Mouse (Mus musculus) heart, adult 9 months (tissue): ENCODE measurements around the gene Iqcg.

Source experiments
- DNase-seq, 2 experiments: peaks; one replicate each; pipeline ENCODE4 v3.0.0; 2022; ENCODE audit warnings: low spot score in 2 of 2

The Iqcg gene

GRCm38 (mm10) chr16:33053141-33053540, 2.9 kb downstream of the Iqcg start:
- DNase-seq, result no peak

- no peak for DNase-seq
Observed at GRCm38 (mm10) chr16:33049809-33050208, 6.2 kb downstream of the Iqcg start.

GRCm38 (mm10) chr16:33048686-33049085, 7.3 kb downstream of the Iqcg start:
- DNase-seq, result no peak

- DNase-seq, result no peak
Observed at GRCm38 (mm10) chr16:33048004-33048403, 8.0 kb downstream of the Iqcg start.

- no peak for DNase-seq
Observed at GRCm38 (mm10) chr16:33043268-33043667, 12.8 kb downstream of the Iqcg start.

- DNase-seq, result no peak
Observed at GRCm38 (mm10) chr16:33042682-33043081, 13.3 kb downstream of the Iqcg start.

- DNase-seq, result no peak
Observed at GRCm38 (mm10) chr16:33036006-33036405, 20.0 kb downstream of the Iqcg start.

GRCm38 (mm10) chr16:33026357-33026756, 29.7 kb downstream of the Iqcg start:
- no peak for DNase-seq

- DNase-seq, result no peak
Observed at GRCm38 (mm10) chr16:33024456-33025104, 31.4 kb downstream of the Iqcg start.

GRCm38 (mm10) chr16:33023750-33024149, 32.3 kb downstream of the Iqcg start:
- DNase-seq, result peak; percentile 57 to 78

- DNase-seq, result no peak
Observed at GRCm38 (mm10) chr16:33021381-33021780, 34.6 kb downstream of the Iqcg start.

- no peak for DNase-seq
Observed at GRCm38 (mm10) chr16:33019117-33019770, 36.8 kb downstream of the Iqcg start.

- no peak for DNase-seq
Observed at GRCm38 (mm10) chr16:33017677-33018349, 38.2 kb downstream of the Iqcg start.

- DNase-seq, result no peak
Observed at GRCm38 (mm10) chr16:33015986-33016385, 40.0 kb downstream of the Iqcg start.

GRCm38 (mm10) chr16:33015396-33015907, 40.6 kb downstream of the Iqcg start:
- DNase-seq, result no peak

GRCm38 (mm10) chr16:33014921-33015320, 41.1 kb downstream of the Iqcg start:
- no peak for DNase-seq

GRCm38 (mm10) chr16:33013801-33014200, 42.2 kb downstream of the Iqcg start:
- DNase-seq, result no peak

GRCm38 (mm10) chr16:33010166-33010565, 45.9 kb downstream of the Iqcg start:
- no peak for DNase-seq

GRCm38 (mm10) chr16:33007436-33007835, 48.6 kb downstream of the Iqcg start:
- no peak for DNase-seq

GRCm38 (mm10) chr16:33006888-33007287, 49.1 kb downstream of the Iqcg start:
- no peak for DNase-seq

- no peak for DNase-seq
Observed at GRCm38 (mm10) chr16:33005216-33005615, 50.8 kb downstream of the Iqcg start.

- no peak for DNase-seq
Observed at GRCm38 (mm10) chr16:32992158-32992557, 63.9 kb downstream of the Iqcg start.

GRCm38 (mm10) chr16:32984631-32985030, 71.4 kb downstream of the Iqcg start:
- no peak for DNase-seq
